Mouse (Mus musculus) cerebellum, adult 2 months (tissue): ENCODE measurements at regions not wholly inside any gene's neighbourhood (a gene's known extent, or its start where the extent isn't known, plus 50 kb on each side); places are given as distances from the start of the nearest gene placed in this dataset.

ENCODE experiments used
- CTCF ChIP-seq: fragments of 200-500 bp; IDR thresholded peaks from 2 replicates; pipeline ENCODE4 v1.5.1; 2011; ENCODE audit warnings: low read depth, mild to moderate bottlenecking, control low read depth, low read length, moderate library complexity, borderline replicate concordance; ENCODE audit not compliant: insufficient read depth
- POLR2A ChIP-seq: fragments of 200-500 bp; IDR thresholded peaks from 2 replicates; pipeline ENCODE4 v1.6.1; 2011; ENCODE audit warnings: low read length, control low read depth, borderline replicate concordance; ENCODE audit not compliant: insufficient read depth

- TF ChIP-seq POLR2A (no peak), CTCF (no peak)
These were observed 141.7 kb upstream of the 1600014C23Rik start for GRCm38 (mm10) chr17:45875325-45875724.
